Mouse (Mus musculus) liver, embryonic 12.5 days (tissue): ENCODE results near the gene Tcf12. TPM values are rescaled to one million over a fixed set of nuclear protein-coding genes. Genes with fewer than 3 reads are reported as not detected.

Source experiments
- ATAC-seq: fragments of 200-750 bp; cut with Nextera tagmentation; 2 replicates; pipeline ENCODE4 v1.8.0; 2017; ENCODE audit warnings: moderate number of reproducible peaks, mild to moderate bottlenecking, moderate library complexity
- H3K27ac ChIP-seq: fragments of 300-500 bp; sonication (generic); 2 replicates; pipeline ENCODE4 v1.5.1; 2016; ENCODE audit warnings: mild to moderate bottlenecking
- H3K27me3 ChIP-seq: fragments of 300-500 bp; sonication (generic); replicated peaks from 2 replicates; pipeline ENCODE4 v1.6.1; 2016; ENCODE audit warnings: mild to moderate bottlenecking, moderate library complexity
- H3K36me3 ChIP-seq: fragments of 300-500 bp; sonication (generic); 2 replicates; pipeline ENCODE4 v1.6.1; 2016; ENCODE audit warnings: mild to moderate bottlenecking, moderate library complexity
- H3K4me1 ChIP-seq: fragments of 300-500 bp; sonication (generic); 2 replicates; pipeline ENCODE4 v1.6.1; 2016
- H3K4me2 ChIP-seq: fragments of 300-500 bp; sonication (generic); 2 replicates; pipeline ENCODE4 v1.6.1; 2016; ENCODE audit warnings: mild to moderate bottlenecking, moderate library complexity
- H3K4me3 ChIP-seq: fragments of 300-500 bp; sonication (generic); 2 replicates; pipeline ENCODE4 v1.5.1; 2016; ENCODE audit warnings: mild to moderate bottlenecking, moderate library complexity
- H3K9ac ChIP-seq: fragments of 300-500 bp; sonication (generic); 2 replicates; pipeline ENCODE4 v1.6.1; 2016; ENCODE audit warnings: mild to moderate bottlenecking, moderate library complexity
- H3K9me3 ChIP-seq: fragments of 300-500 bp; sonication (generic); replicated peaks from 2 replicates; pipeline ENCODE4 v1.6.1; 2016; ENCODE audit warnings: mild to moderate bottlenecking, moderate library complexity
- WGBS: fragments of 180-500 bp; shearing (Covaris S2); methylation state at CpG from one replicate; pipeline ENCODE4 v1.1.7; 2016; ENCODE audit not compliant: insufficient replicate concordance; 5-methylcytosine and 5-hydroxymethylcytosine counted together
- polyA plus RNA-seq: library from polyadenylated mRNA; unstranded; fragments of >200 nt; fragmentation: Nextera tagmentation; extraction: Ambion mirVana; gene quantifications from 2 replicates; pipeline ENCODE4 v1.2.1, GENCODE M21; 2016

Tcf12 gene
- polyA plus RNA-seq, 1 experiment from 2014 or later, result 19.9 TPM

GRCm38 (mm10) chr9:72076158-72076557 lies 35.5 kb downstream of the Tcf12 start:
- Histone ChIP-seq H3K9me3 (no peaks in the 10 kb centered on the region), H3K9ac (no peak overlapping the region), H3K4me1 (no peaks in the 10 kb centered on the region), H3K27ac (no peak overlapping the region), H3K27me3 (no peaks in the 10 kb centered on the region), H3K36me3 (no peaks in the 10 kb centered on the region), H3K4me3 (no peak overlapping the region), H3K4me2 (no peak overlapping the region)
- no peak for ATAC-seq

GRCm38 (mm10) chr9:72066151-72066550 lies 45.5 kb downstream of the Tcf12 start:
- Histone ChIP-seq H3K27ac (no peak overlapping the region), H3K4me2 (no peak overlapping the region), H3K4me1 (no peaks in the 10 kb centered on the region), H3K4me3 (no peak overlapping the region), H3K27me3 (no peaks in the 10 kb centered on the region), H3K9ac (no peak overlapping the region), H3K9me3 (no peaks in the 10 kb centered on the region), H3K36me3 (peaks cover 6% of the 10 kb centered on the region; the same call in 1 of the 2 replicates)
- no peak for ATAC-seq

- Histone ChIP-seq H3K9ac (no peak overlapping the region), H3K4me1 (no peaks in the 10 kb centered on the region), H3K27ac (no peak overlapping the region), H3K4me3 (no peak overlapping the region), H3K9me3 (no peaks in the 10 kb centered on the region), H3K36me3 (no peaks in the 10 kb centered on the region), H3K4me2 (no peak overlapping the region), H3K27me3 (no peaks in the 10 kb centered on the region)
- ATAC-seq, result no peak
- WGBS, result 80% methylated on average over 3 of the region's 3 CpGs
Measured at GRCm38 (mm10) chr9:72053144-72053543, 58.5 kb downstream of the Tcf12 start.

GRCm38 (mm10) chr9:72040156-72040555 lies 71.5 kb downstream of the Tcf12 start:
- no peaks in the 10 kb centered on the region for H3K27me3 ChIP-seq
- H3K36me3 ChIP-seq, result no peaks in the 10 kb centered on the region
- ATAC-seq, result no peak

GRCm38 (mm10) chr9:72039369-72039768 lies 72.3 kb downstream of the Tcf12 start:
- Histone ChIP-seq H3K27me3 (no peaks in the 10 kb centered on the region), H3K4me2 (no peak overlapping the region; the same call in 1 of the 2 replicates), H3K36me3 (no peaks in the 10 kb centered on the region), H3K4me3 (no peak overlapping the region), H3K27ac (no peak overlapping the region), H3K9me3 (no peaks in the 10 kb centered on the region), H3K4me1 (peaks cover 44% of the 10 kb centered on the region), H3K9ac (no peak overlapping the region)
- no peak for ATAC-seq
- WGBS, result 54% methylated on average over 2 of the region's 2 CpGs

More at GRCm38 (mm10) chr9:72040156-72040555, 71.5 kb downstream of the Tcf12 start:
- H3K4me3 ChIP-seq, result no peak overlapping the region
- no peaks in the 10 kb centered on the region for H3K9me3 ChIP-seq
- H3K4me1 ChIP-seq, result peaks cover 42% of the 10 kb centered on the region
- no peak overlapping the region for H3K4me2 ChIP-seq
- H3K27ac ChIP-seq, result no peak overlapping the region
- H3K9ac ChIP-seq, result no peak overlapping the region

GRCm38 (mm10) chr9:72037059-72037516 lies 74.6 kb downstream of the Tcf12 start:
- H3K27ac ChIP-seq, result peak overlapping the region; percentile 62
- H3K4me3 ChIP-seq, result no peak overlapping the region
- H3K27me3 ChIP-seq, result no peaks in the 10 kb centered on the region
- no peak overlapping the region; the same call in 1 of the 2 replicates for H3K9ac ChIP-seq
- ATAC-seq, result peak; percentile 83
- WGBS, result 44% methylated on average over 2 of the region's 2 CpGs
- no peaks in the 10 kb centered on the region for H3K36me3 ChIP-seq
- no peaks in the 10 kb centered on the region for H3K9me3 ChIP-seq
- H3K4me1 ChIP-seq, result peaks cover 54% of the 10 kb centered on the region
- peak overlapping the region; percentile 42 for H3K4me2 ChIP-seq

GRCm38 (mm10) chr9:72036257-72036656 lies 75.4 kb downstream of the Tcf12 start:
- Histone ChIP-seq H3K36me3 (no peaks in the 10 kb centered on the region), H3K27ac (no peak overlapping the region), H3K27me3 (no peaks in the 10 kb centered on the region), H3K9ac (no peak overlapping the region), H3K4me3 (no peak overlapping the region), H3K4me2 (no peak overlapping the region; the same call in 1 of the 2 replicates), H3K9me3 (no peaks in the 10 kb centered on the region), H3K4me1 (peaks cover 55% of the 10 kb centered on the region)
- WGBS, result 63% methylated on average over 3 of the region's 3 CpGs
- no peak for ATAC-seq

- Histone ChIP-seq H3K4me2 (no peak overlapping the region), H3K4me1 (peaks cover 58% of the 10 kb centered on the region)
Measured at GRCm38 (mm10) chr9:72033271-72033670, 78.4 kb downstream of the Tcf12 start.

GRCm38 (mm10) chr9:72030274-72030673 lies 81.4 kb downstream of the Tcf12 start:
- H3K27ac ChIP-seq, result no peak overlapping the region

More at GRCm38 (mm10) chr9:72033271-72033670, 78.4 kb downstream of the Tcf12 start:
- Histone ChIP-seq H3K36me3 (no peaks in the 10 kb centered on the region), H3K4me3 (no peak overlapping the region), H3K9me3 (no peaks in the 10 kb centered on the region), H3K9ac (no peak overlapping the region), H3K27ac (no peak overlapping the region), H3K27me3 (no peaks in the 10 kb centered on the region)
- WGBS, result 84% methylated on average over 2 of the region's 2 CpGs
- no peak for ATAC-seq

GRCm38 (mm10) chr9:72029601-72030000 lies 82.1 kb downstream of the Tcf12 start:
- peaks cover 29% of the 10 kb centered on the region for H3K4me1 ChIP-seq
- H3K9ac ChIP-seq, result no peak overlapping the region
- ATAC-seq, result no peak
- no peak overlapping the region for H3K4me2 ChIP-seq
- no peaks in the 10 kb centered on the region for H3K27me3 ChIP-seq
- 61% methylated on average over 1 of the region's 1 CpGs for WGBS
- H3K9me3 ChIP-seq, result no peaks in the 10 kb centered on the region
- no peak overlapping the region for H3K4me3 ChIP-seq
- no peak overlapping the region for H3K27ac ChIP-seq
- H3K36me3 ChIP-seq, result no peaks in the 10 kb centered on the region

More at GRCm38 (mm10) chr9:72030274-72030673, 81.4 kb downstream of the Tcf12 start:
- Histone ChIP-seq H3K4me1 (peaks cover 34% of the 10 kb centered on the region), H3K4me3 (no peak overlapping the region), H3K4me2 (no peak overlapping the region), H3K27me3 (no peaks in the 10 kb centered on the region), H3K9me3 (no peaks in the 10 kb centered on the region), H3K9ac (no peak overlapping the region), H3K36me3 (no peaks in the 10 kb centered on the region)
- no peak for ATAC-seq

- no peaks in the 10 kb centered on the region for H3K36me3 ChIP-seq
- WGBS, result 80% methylated on average over 5 of the region's 5 CpGs
- no peaks in the 10 kb centered on the region for H3K27me3 ChIP-seq
- H3K27ac ChIP-seq, result no peak overlapping the region
- H3K4me2 ChIP-seq, result no peak overlapping the region
- H3K9me3 ChIP-seq, result no peaks in the 10 kb centered on the region
- no peak overlapping the region for H3K4me3 ChIP-seq
- no peak overlapping the region for H3K9ac ChIP-seq
- no peak for ATAC-seq
- H3K4me1 ChIP-seq, result peaks cover 20% of the 10 kb centered on the region
Measured at GRCm38 (mm10) chr9:72023274-72023673, 88.4 kb downstream of the Tcf12 start.

- Histone ChIP-seq H3K4me3 (no peak overlapping the region), H3K36me3 (no peaks in the 10 kb centered on the region), H3K9ac (no peak overlapping the region), H3K9me3 (no peaks in the 10 kb centered on the region), H3K27me3 (no peaks in the 10 kb centered on the region), H3K27ac (no peak overlapping the region), H3K4me2 (no peak overlapping the region), H3K4me1 (peaks cover 23% of the 10 kb centered on the region)
- 64% methylated on average over 3 of the region's 3 CpGs for WGBS
- ATAC-seq, result no peak
Measured at GRCm38 (mm10) chr9:72021512-72021911, 90.2 kb downstream of the Tcf12 start.

- H3K36me3 ChIP-seq, result no peaks in the 10 kb centered on the region
- no peaks in the 10 kb centered on the region for H3K27me3 ChIP-seq
- no peak overlapping the region for H3K4me3 ChIP-seq
- ATAC-seq, result no peak
- no peak overlapping the region for H3K27ac ChIP-seq
- no peak overlapping the region for H3K4me2 ChIP-seq
- no peaks in the 10 kb centered on the region for H3K9me3 ChIP-seq
- 81% methylated on average over 1 of the region's 1 CpGs for WGBS
- H3K4me1 ChIP-seq, result peaks cover 40% of the 10 kb centered on the region
- H3K9ac ChIP-seq, result no peak overlapping the region
Measured at GRCm38 (mm10) chr9:72016021-72016420, 95.7 kb downstream of the Tcf12 start.
